Mouse (Mus musculus) forebrain, embryonic 11.5 days (tissue): ENCODE measurements around the gene Tenm3. TPM values are rescaled to one million over a fixed set of nuclear protein-coding genes. Genes with fewer than 3 reads are reported as not detected.

Experiments
- ATAC-seq: fragments of 200-750 bp; cut with Nextera tagmentation; replicated peaks from 2 replicates; pipeline ENCODE4 v1.8.0; 2017; ENCODE audit warnings: moderate TSS enrichment; ENCODE audit not compliant: low FRiP score
- DNase-seq: peaks from one replicate; pipeline ENCODE4 v3.0.0-alpha.2; 2017; ENCODE audit warnings: low spot score
- H3K27ac ChIP-seq: fragments of 300-500 bp; sonication (generic); 2 replicates; pipeline ENCODE4 v1.5.1; 2014; ENCODE audit warnings: low read depth, low read length
- H3K27me3 ChIP-seq: fragments of 300-500 bp; sonication (generic); 2 replicates; pipeline ENCODE4 v1.6.1; 2014; ENCODE audit warnings: mild to moderate bottlenecking, low read length, mixed read lengths; ENCODE audit not compliant: control insufficient read depth, insufficient read depth
- H3K36me3 ChIP-seq: fragments of 300-500 bp; sonication (generic); 2 replicates; pipeline ENCODE4 v1.6.1; 2014; ENCODE audit warnings: mild to moderate bottlenecking, low read length, moderate library complexity, mixed read lengths; ENCODE audit not compliant: control insufficient read depth, insufficient read depth
- H3K4me1 ChIP-seq: fragments of 300-500 bp; sonication (generic); replicated peaks from 2 replicates; pipeline ENCODE4 v1.6.1; 2014; ENCODE audit warnings: low read length, mixed read lengths; ENCODE audit not compliant: control insufficient read depth, insufficient read depth
- H3K4me2 ChIP-seq: fragments of 300-500 bp; sonication (generic); 2 replicates; pipeline ENCODE4 v1.6.1; 2014; ENCODE audit warnings: low read depth, mild to moderate bottlenecking, low read length, moderate library complexity, mixed read lengths; ENCODE audit not compliant: severe bottlenecking
- H3K4me3 ChIP-seq: fragments of 300-500 bp; sonication (generic); 2 replicates; pipeline ENCODE4 v1.5.1; 2014; ENCODE audit warnings: low read depth, low read length
- H3K9ac ChIP-seq: fragments of 300-500 bp; sonication (generic); 2 replicates; pipeline ENCODE4 v1.6.1; 2014; ENCODE audit warnings: low read length
- H3K9me3 ChIP-seq: fragments of 300-500 bp; sonication (generic); 2 replicates; pipeline ENCODE4 v1.6.1; 2016; ENCODE audit warnings: low read length, mixed read lengths; ENCODE audit not compliant: control insufficient read depth
- WGBS: fragments of 180-500 bp; shearing (Covaris S2); extraction: QIAGEN DNeasy Blood & Tissue Kit; methylation state at CpG from one replicate; pipeline ENCODE4 v1.1.7; 2014; 5-methylcytosine and 5-hydroxymethylcytosine counted together
- polyA plus RNA-seq: library from polyadenylated mRNA; unstranded; fragments of >200 nt; fragmentation: Nextera tagmentation; extraction: Ambion mirVana; gene quantifications from 2 replicates; pipeline ENCODE4 v1.2.1, GENCODE M21; 2014

The Tenm3 gene
- polyA plus RNA-seq, 1 experiment from 2014 or later, result 48.1 TPM

- H3K27me3 ChIP-seq, result no peaks in the 10 kb centered on the region
- no peak for DNase-seq
- H3K9ac ChIP-seq, result no peak overlapping the region
- no peak for ATAC-seq
- no peaks in the 10 kb centered on the region for H3K4me1 ChIP-seq
- no peak overlapping the region for H3K4me3 ChIP-seq
- no peaks in the 10 kb centered on the region for H3K36me3 ChIP-seq
- H3K27ac ChIP-seq, result no peak overlapping the region
- H3K9me3 ChIP-seq, result no peaks in the 10 kb centered on the region
- WGBS, result 80% methylated on average over 21 of the region's 21 CpGs
- no peak overlapping the region for H3K4me2 ChIP-seq
These were observed 114.7 kb downstream of the Tenm3 start for GRCm38 (mm10) chr8:48728833-48729690.

GRCm38 (mm10) chr8:48728006-48728405, 115.7 kb downstream of the Tenm3 start:
- Histone ChIP-seq H3K27ac (no peak overlapping the region), H3K4me3 (no peak overlapping the region), H3K4me1 (0 out of 2 replicates have a peak, but pooled peaks cover 1% of the 10 kb centered on the region), H3K9me3 (no peaks in the 10 kb centered on the region), H3K9ac (no peak overlapping the region), H3K27me3 (no peaks in the 10 kb centered on the region), H3K36me3 (no peaks in the 10 kb centered on the region), H3K4me2 (no peak overlapping the region)
- no peak for ATAC-seq
- 89% methylated on average over 6 of the region's 6 CpGs for WGBS
- DNase-seq, result no peak

- no peaks in the 10 kb centered on the region for H3K9me3 ChIP-seq
- peaks cover 5% of the 10 kb centered on the region; the same call in 1 of the 2 replicates for H3K4me1 ChIP-seq
- ATAC-seq (no peak), DNase-seq (no peak)
- H3K27me3 ChIP-seq, result no peaks in the 10 kb centered on the region
- WGBS, result 42% methylated on average over 14 of the region's 14 CpGs
- no peak overlapping the region for H3K9ac ChIP-seq
- no peaks in the 10 kb centered on the region for H3K36me3 ChIP-seq
- no peak overlapping the region for H3K4me3 ChIP-seq
- no peak overlapping the region for H3K27ac ChIP-seq
- no peak overlapping the region for H3K4me2 ChIP-seq
These were observed 121.0 kb downstream of the Tenm3 start for GRCm38 (mm10) chr8:48722744-48723143.

- no peak for ATAC-seq
- Histone ChIP-seq H3K9me3 (no peaks in the 10 kb centered on the region), H3K27me3 (no peaks in the 10 kb centered on the region), H3K4me2 (no peak overlapping the region), H3K36me3 (no peaks in the 10 kb centered on the region), H3K4me1 (peaks cover 5% of the 10 kb centered on the region; the same call in 1 of the 2 replicates), H3K4me3 (no peak overlapping the region), H3K27ac (no peak overlapping the region), H3K9ac (no peak overlapping the region)
- WGBS, result 83% methylated on average over 7 of the region's 7 CpGs
- no peak for DNase-seq
These were observed 121.4 kb downstream of the Tenm3 start for GRCm38 (mm10) chr8:48722318-48722717.

GRCm38 (mm10) chr8:48721376-48721775, 122.4 kb downstream of the Tenm3 start:
- Histone ChIP-seq H3K9me3 (no peaks in the 10 kb centered on the region), H3K4me3 (no peak overlapping the region), H3K27ac (no peak overlapping the region), H3K9ac (no peak overlapping the region), H3K36me3 (no peaks in the 10 kb centered on the region), H3K27me3 (no peaks in the 10 kb centered on the region), H3K4me2 (no peak overlapping the region), H3K4me1 (peaks cover 5% of the 10 kb centered on the region; the same call in 1 of the 2 replicates)
- WGBS, result 94% methylated on average over 12 of the region's 12 CpGs
- ATAC-seq (no peak), DNase-seq (no peak)

GRCm38 (mm10) chr8:48715616-48716015, 128.1 kb downstream of the Tenm3 start:
- ATAC-seq (no peak), DNase-seq (no peak)
- Histone ChIP-seq H3K4me2 (no peak overlapping the region), H3K27me3 (no peaks in the 10 kb centered on the region), H3K27ac (no peak overlapping the region), H3K4me1 (no peaks in the 10 kb centered on the region), H3K4me3 (no peak overlapping the region), H3K9ac (no peak overlapping the region), H3K36me3 (no peaks in the 10 kb centered on the region), H3K9me3 (no peaks in the 10 kb centered on the region)
- 86% methylated on average over 9 of the region's 9 CpGs for WGBS

- no peak for ATAC-seq
These were observed 137.1 kb downstream of the Tenm3 start for GRCm38 (mm10) chr8:48706666-48707065.

GRCm38 (mm10) chr8:48704885-48705515, 138.8 kb downstream of the Tenm3 start:
- ATAC-seq, result no peak
- no peaks in the 10 kb centered on the region for H3K9me3 ChIP-seq
- H3K4me2 ChIP-seq, result no peak overlapping the region
- H3K4me1 ChIP-seq, result no peaks in the 10 kb centered on the region; the same call in 1 of the 2 replicates
- H3K36me3 ChIP-seq, result no peaks in the 10 kb centered on the region
- H3K4me3 ChIP-seq, result no peak overlapping the region
- DNase-seq, result no peak
- H3K9ac ChIP-seq, result no peak overlapping the region
- WGBS, result 81% methylated on average over 10 of the region's 10 CpGs
- H3K27ac ChIP-seq, result no peak overlapping the region
- H3K27me3 ChIP-seq, result no peaks in the 10 kb centered on the region

More at GRCm38 (mm10) chr8:48706666-48707065, 137.1 kb downstream of the Tenm3 start:
- Histone ChIP-seq H3K4me3 (no peak overlapping the region), H3K27ac (no peak overlapping the region), H3K27me3 (no peaks in the 10 kb centered on the region), H3K4me2 (no peak overlapping the region), H3K9me3 (no peaks in the 10 kb centered on the region), H3K36me3 (no peaks in the 10 kb centered on the region), H3K4me1 (no peaks in the 10 kb centered on the region; the same call in 1 of the 2 replicates), H3K9ac (no peak overlapping the region)
- 90% methylated on average over 6 of the region's 6 CpGs for WGBS
- no peak for DNase-seq
